Mouse (Mus musculus) embryonic facial prominence, embryonic 15.5 days (tissue): ENCODE results near the gene Abca8b. TPM values are rescaled to one million over a fixed set of nuclear protein-coding genes. Genes with fewer than 3 reads are reported as not detected.
A peak's percentile ranks its signal among the peaks of the same experiment; 100 is the strongest.

Experiments
- ATAC-seq: fragments of 200-750 bp; cut with Nextera tagmentation; 2 replicates; pipeline ENCODE4 v1.8.0; 2017; ENCODE audit warnings: low read depth, moderate TSS enrichment; ENCODE audit not compliant: insufficient number of reproducible peaks, low FRiP score, low TSS enrichment
- H3K27ac ChIP-seq: fragments of 300-500 bp; sonication (generic); replicated peaks from 2 replicates; pipeline ENCODE4 v1.5.1; 2015; ENCODE audit warnings: mild to moderate bottlenecking, inconsistent platforms
- H3K27me3 ChIP-seq: fragments of 300-500 bp; sonication (generic); 2 replicates; pipeline ENCODE4 v1.6.1; 2015; ENCODE audit warnings: inconsistent platforms
- H3K36me3 ChIP-seq: fragments of 300-500 bp; sonication (generic); 2 replicates; pipeline ENCODE4 v1.6.1; 2015; ENCODE audit warnings: mild to moderate bottlenecking, inconsistent platforms
- H3K4me1 ChIP-seq: fragments of 300-500 bp; sonication (generic); 2 replicates; pipeline ENCODE4 v1.6.1; 2015; ENCODE audit warnings: inconsistent platforms
- H3K4me2 ChIP-seq: fragments of 300-500 bp; sonication (generic); replicated peaks from 2 replicates; pipeline ENCODE4 v1.6.1; 2015; ENCODE audit warnings: mild to moderate bottlenecking, inconsistent platforms
- H3K4me3 ChIP-seq: fragments of 300-500 bp; sonication (generic); replicated peaks from 2 replicates; pipeline ENCODE4 v1.5.1; 2015; ENCODE audit warnings: mild to moderate bottlenecking, inconsistent platforms
- H3K9ac ChIP-seq: fragments of 300-500 bp; sonication (generic); 2 replicates; pipeline ENCODE4 v1.6.1; 2015; ENCODE audit warnings: inconsistent platforms
- H3K9me3 ChIP-seq: fragments of 300-500 bp; sonication (generic); replicated peaks from 2 replicates; pipeline ENCODE4 v1.6.1; 2016; ENCODE audit warnings: inconsistent platforms
- WGBS: fragments of 180-500 bp; shearing (Covaris S2); methylation state at CpG from one replicate; pipeline ENCODE4 v1.1.7; 2015; 5-methylcytosine and 5-hydroxymethylcytosine counted together
- polyA plus RNA-seq: library from polyadenylated mRNA; unstranded; fragments of >200 nt; fragmentation: Nextera tagmentation; extraction: Ambion mirVana; gene quantifications from 2 replicates; pipeline ENCODE4 v1.2.1, GENCODE M21; 2015

Abca8b gene
- polyA plus RNA-seq, 1 experiment from 2014 or later: 1.9 TPM

DNA sequence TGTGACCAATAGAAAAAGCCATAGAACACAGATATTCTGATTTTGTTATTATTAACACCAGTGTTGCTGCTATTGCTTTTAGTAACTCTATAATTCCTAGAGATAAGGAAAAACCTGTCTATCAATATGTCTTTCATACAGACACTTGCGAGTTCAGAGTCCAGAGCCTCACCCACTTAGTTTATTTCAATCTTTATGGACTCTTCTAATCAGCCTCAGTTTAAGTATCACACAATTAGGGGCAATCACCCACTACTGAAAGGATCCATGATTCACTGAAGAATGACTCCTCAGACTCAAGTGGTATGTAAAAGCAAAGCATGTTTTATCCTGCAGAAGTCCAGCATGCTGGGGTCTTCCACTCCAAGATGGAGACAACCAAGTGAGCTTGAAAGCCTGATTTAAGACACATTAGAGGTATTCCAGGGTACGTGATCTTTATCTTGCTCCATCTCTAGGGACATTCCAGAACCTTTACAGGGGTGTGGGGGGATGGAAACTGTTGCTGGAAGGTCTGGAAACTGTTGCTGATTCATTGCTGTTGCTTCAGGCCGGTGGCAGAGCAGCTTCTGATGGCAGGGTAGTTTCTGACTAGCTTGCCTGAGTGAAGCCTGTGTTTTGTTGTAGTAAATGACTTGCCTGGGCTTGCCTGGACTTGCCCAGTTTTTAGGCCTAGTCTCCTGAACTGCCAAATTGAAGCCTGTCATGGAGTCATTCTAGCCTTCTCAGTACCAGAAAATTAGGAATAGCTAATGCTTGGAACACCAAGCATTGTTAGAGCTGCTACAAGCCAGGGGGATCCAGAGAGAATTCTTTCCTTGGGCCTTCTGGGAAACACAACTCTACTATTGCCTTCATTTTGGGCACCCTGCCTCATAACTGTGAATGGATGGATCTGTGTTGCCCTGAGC is 101.5 kb downstream of the Abca8b start:
- no peak overlapping the region for H3K4me2 ChIP-seq
- no peak for ATAC-seq
- H3K4me3 ChIP-seq: no peak overlapping the region
- H3K9me3 ChIP-seq: no peaks in the 10 kb centered on the region
- WGBS: 69% methylated on average over 3 of the region's 3 CpGs
- peak overlapping the region; percentile 55 for H3K27ac ChIP-seq
- H3K27me3 ChIP-seq: no peaks in the 10 kb centered on the region
- peaks cover 25% of the 10 kb centered on the region for H3K4me1 ChIP-seq
- no peaks in the 10 kb centered on the region for H3K36me3 ChIP-seq
- H3K9ac ChIP-seq: no peak overlapping the region

DNA sequence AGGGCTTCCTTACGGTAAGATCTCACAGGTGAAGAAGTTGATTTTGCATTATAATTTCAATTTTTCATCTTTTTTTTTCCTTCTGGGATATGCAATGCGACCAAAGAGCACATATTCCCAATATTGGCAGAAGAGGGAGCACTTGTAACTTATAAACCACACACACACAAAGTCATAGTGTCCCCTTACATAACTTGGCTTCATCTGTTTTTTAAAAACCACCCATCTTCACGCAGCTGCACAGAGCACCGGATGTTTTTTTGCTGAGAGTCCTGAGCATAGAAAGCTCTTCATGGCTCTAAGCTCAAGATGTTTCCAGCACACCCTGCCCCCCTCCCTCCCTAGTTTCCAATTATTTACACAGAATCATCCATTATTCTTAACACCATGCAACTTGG is 103.7 kb downstream of the Abca8b start:
- Histone ChIP-seq H3K36me3 (no peaks in the 10 kb centered on the region), H3K4me2 (no peak overlapping the region), H3K9ac (no peak overlapping the region), H3K9me3 (no peaks in the 10 kb centered on the region), H3K27ac (0 out of 2 replicates have a peak overlapping the region, but pooled peaks have one; percentile 39), H3K4me3 (no peak overlapping the region), H3K4me1 (peaks cover 25% of the 10 kb centered on the region), H3K27me3 (no peaks in the 10 kb centered on the region)
- ATAC-seq: peak; percentile 55; the same call in 1 of the 2 replicates
- WGBS: 38% methylated on average over 4 of the region's 4 CpGs

- WGBS: 76% methylated on average over 8 of the region's 8 CpGs
- no peak overlapping the region for H3K4me3 ChIP-seq
- no peak overlapping the region for H3K4me2 ChIP-seq
- H3K27ac ChIP-seq: no peak overlapping the region
- peaks cover 25% of the 10 kb centered on the region for H3K4me1 ChIP-seq
- ATAC-seq: no peak
- H3K9ac ChIP-seq: no peak overlapping the region
- H3K27me3 ChIP-seq: no peaks in the 10 kb centered on the region
- H3K9me3 ChIP-seq: no peaks in the 10 kb centered on the region
- no peaks in the 10 kb centered on the region for H3K36me3 ChIP-seq
Observed at GRCm38 (mm10) chr11:109891371-109891988, 104.2 kb downstream of the Abca8b start.

GRCm38 (mm10) chr11:109889595-109889994 is 106.0 kb downstream of the Abca8b start:
- Histone ChIP-seq H3K27ac (no peak overlapping the region), H3K4me1 (peaks cover 8% of the 10 kb centered on the region), H3K4me2 (no peak overlapping the region), H3K36me3 (no peaks in the 10 kb centered on the region), H3K9ac (no peak overlapping the region), H3K9me3 (no peaks in the 10 kb centered on the region), H3K27me3 (no peaks in the 10 kb centered on the region), H3K4me3 (no peak overlapping the region)
- 94% methylated on average over 4 of the region's 4 CpGs for WGBS
- no peak for ATAC-seq

DNA sequence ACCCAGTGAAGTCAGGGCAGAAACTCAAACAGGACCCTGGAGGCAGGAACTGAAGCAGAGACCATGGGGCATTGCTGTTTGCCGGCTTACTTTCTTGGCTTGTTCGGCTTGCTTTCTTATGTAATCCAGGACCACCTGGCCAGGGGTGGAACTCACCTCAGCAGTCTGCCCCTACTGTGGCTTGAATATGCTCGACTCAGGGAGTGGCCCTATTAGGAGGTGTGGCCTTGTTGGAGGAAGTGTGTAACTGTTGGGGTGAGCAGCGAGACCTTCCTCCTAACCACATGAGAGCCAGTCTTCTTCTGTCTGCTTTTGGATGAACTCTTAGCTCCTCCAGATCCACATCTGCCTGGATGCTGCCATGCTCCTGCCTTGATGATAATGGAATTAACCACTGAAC is 108.9 kb downstream of the Abca8b start:
- no peak overlapping the region for H3K4me3 ChIP-seq
- H3K4me2 ChIP-seq: no peak overlapping the region
- 90% methylated on average over 4 of the region's 4 CpGs for WGBS
- H3K9ac ChIP-seq: no peak overlapping the region
- H3K4me1 ChIP-seq: no peaks in the 10 kb centered on the region
- no peaks in the 10 kb centered on the region for H3K9me3 ChIP-seq
- H3K27me3 ChIP-seq: no peaks in the 10 kb centered on the region
- H3K36me3 ChIP-seq: no peaks in the 10 kb centered on the region
- no peak overlapping the region for H3K27ac ChIP-seq
- no peak for ATAC-seq

- H3K9me3 ChIP-seq: no peaks in the 10 kb centered on the region
- 85% methylated on average over 3 of the region's 3 CpGs for WGBS
- no peak overlapping the region for H3K9ac ChIP-seq
- H3K27ac ChIP-seq: no peak overlapping the region
- no peak overlapping the region for H3K4me3 ChIP-seq
- H3K4me2 ChIP-seq: no peak overlapping the region
- no peaks in the 10 kb centered on the region for H3K4me1 ChIP-seq
- no peak; the same call in 1 of the 2 replicates for ATAC-seq
- no peaks in the 10 kb centered on the region for H3K36me3 ChIP-seq
- no peaks in the 10 kb centered on the region for H3K27me3 ChIP-seq
Observed at GRCm38 (mm10) chr11:109885521-109885920, 110.1 kb downstream of the Abca8b start.

DNA sequence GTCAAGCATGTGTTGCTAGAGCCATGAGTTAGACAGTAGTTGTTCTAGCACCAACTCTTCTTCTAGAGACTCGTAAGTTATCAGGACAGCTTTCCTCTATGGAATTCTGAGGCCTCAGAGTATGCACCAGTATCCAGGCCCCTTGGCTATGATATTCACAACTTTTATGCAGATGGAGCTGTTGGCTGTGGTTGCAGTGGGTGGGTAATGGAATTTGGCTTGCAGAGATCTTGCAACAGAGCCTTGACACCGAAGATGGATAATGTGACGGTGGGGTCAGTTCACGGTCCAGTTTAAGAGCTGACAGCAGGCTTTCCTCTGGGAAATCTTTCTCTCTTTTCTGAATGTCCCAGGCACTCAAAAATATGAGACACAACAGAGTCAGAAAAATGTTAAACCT is 110.8 kb downstream of the Abca8b start:
- H3K9ac ChIP-seq: no peak overlapping the region
- H3K4me2 ChIP-seq: no peak overlapping the region
- H3K27ac ChIP-seq: no peak overlapping the region
- H3K36me3 ChIP-seq: no peaks in the 10 kb centered on the region
- ATAC-seq: no peak
- no peaks in the 10 kb centered on the region for H3K9me3 ChIP-seq
- H3K4me3 ChIP-seq: no peak overlapping the region
- WGBS: 73% methylated on average over 4 of the region's 4 CpGs
- no peaks in the 10 kb centered on the region for H3K27me3 ChIP-seq
- no peaks in the 10 kb centered on the region for H3K4me1 ChIP-seq

- no peaks in the 10 kb centered on the region for H3K4me1 ChIP-seq
- ATAC-seq: no peak
- WGBS: 73% methylated on average over 3 of the region's 3 CpGs
- no peak overlapping the region for H3K4me2 ChIP-seq
- no peak overlapping the region for H3K4me3 ChIP-seq
- no peaks in the 10 kb centered on the region for H3K9me3 ChIP-seq
- no peak overlapping the region for H3K9ac ChIP-seq
- H3K27ac ChIP-seq: no peak overlapping the region
- H3K36me3 ChIP-seq: no peaks in the 10 kb centered on the region
- no peaks in the 10 kb centered on the region for H3K27me3 ChIP-seq
Observed at GRCm38 (mm10) chr11:109884126-109884525, 111.5 kb downstream of the Abca8b start.

Other genes with a start within 250 kb of the Abca8b start
- gene 1700012B07Rik, start 167.8 kb downstream of the Abca8b start, polyA plus RNA-seq: not detected in 2 replicates
- gene Abca8a, start 100.1 kb upstream of the Abca8b start, polyA plus RNA-seq: 9.8 and 13.4 TPM in 2 replicates
- gene Abca9, start 172.4 kb upstream of the Abca8b start, polyA plus RNA-seq: 9.8 and 11.6 TPM in 2 replicates